Mouse (Mus musculus): ENCODE measurements around the gene Tollip. TPM values are rescaled to one million over a fixed set of nuclear protein-coding genes. Genes with fewer than 3 reads are reported as not detected.
"Not testable (repeated sequence)": the region's sequence is repeated elsewhere in the genome, so short reads cannot be mapped to it uniquely, and the experiment has no call there.

Gene Tollip
- total RNA-seq, 4 experiments from 2014 or later = 102 to 118 (median 106) TPM

- no peak for DNase-seq (ENCODE audit: low spot score in 2 of 2)
Measured at GRCm38 (mm10) chr7:141934128-141934898, 16.0 kb upstream of the Tollip start.

- no peak for DNase-seq (ENCODE audit: low spot score in 2 of 2)
Measured at GRCm38 (mm10) chr7:141928642-141929041, 10.3 kb upstream of the Tollip start.

- peak in 1 of 2 experiments; percentile 71 for DNase-seq (ENCODE audit: low spot score in 2 of 2)
Measured at GRCm38 (mm10) chr7:141924917-141925316, 6.6 kb upstream of the Tollip start.

GRCm38 (mm10) chr7:141924121-141924520 is 5.8 kb upstream of the Tollip start:
- not testable (repeated sequence) for DNase-seq (ENCODE audit: low spot score in 2 of 2)

GRCm38 (mm10) chr7:141911305-141911704 is 7.0 kb downstream of the Tollip start:
- DNase-seq (ENCODE audit: low spot score in 2 of 2) = no peak

GRCm38 (mm10) chr7:141908591-141908990 is 9.7 kb downstream of the Tollip start:
- DNase-seq (ENCODE audit: low spot score in 2 of 2) = peak; percentile 28 to 48

- DNase-seq (ENCODE audit: low spot score in 2 of 2) = no peak
Measured at GRCm38 (mm10) chr7:141902791-141903190, 15.5 kb downstream of the Tollip start.

- peak; percentile 97 to 98 for DNase-seq (ENCODE audit: low spot score in 2 of 2)
Measured at GRCm38 (mm10) chr7:141902269-141902729, 16.0 kb downstream of the Tollip start.

GRCm38 (mm10) chr7:141901825-141902224 is 16.5 kb downstream of the Tollip start:
- no peak for DNase-seq (ENCODE audit: low spot score in 2 of 2)

GRCm38 (mm10) chr7:141892151-141892550 is 26.2 kb downstream of the Tollip start:
- no peak for DNase-seq (ENCODE audit: low spot score in 2 of 2)

GRCm38 (mm10) chr7:141878813-141879212 is 39.5 kb downstream of the Tollip start:
- DNase-seq (ENCODE audit: low spot score in 2 of 2) = no peak

- no peak for DNase-seq (ENCODE audit: low spot score in 2 of 2)
Measured at GRCm38 (mm10) chr7:141874891-141875290, 43.4 kb downstream of the Tollip start.

GRCm38 (mm10) chr7:141870553-141870952 is 47.8 kb downstream of the Tollip start:
- no peak for DNase-seq (ENCODE audit: low spot score in 2 of 2)

GRCm38 (mm10) chr7:141869644-141870043 is 48.7 kb downstream of the Tollip start:
- no peak for DNase-seq (ENCODE audit: low spot score in 2 of 2)

GRCm38 (mm10) chr7:141861046-141861445 is 57.3 kb downstream of the Tollip start:
- no peak for DNase-seq (ENCODE audit: low spot score in 2 of 2)

- no peak for DNase-seq (ENCODE audit: low spot score in 2 of 2)
Measured at GRCm38 (mm10) chr7:141840354-141840753, 78.0 kb downstream of the Tollip start.

GRCm38 (mm10) chr7:141838779-141839178 is 79.5 kb downstream of the Tollip start, which contains the start of gene Muc5b:
TSS of gene Muc5b (plus strand) at chr7:141839070.
- DNase-seq (ENCODE audit: low spot score in 2 of 2) = no peak

- DNase-seq (ENCODE audit: low spot score in 2 of 2) = no peak
Measured at GRCm38 (mm10) chr7:141836423-141836822, 81.9 kb downstream of the Tollip start.

GRCm38 (mm10) chr7:141835941-141836340 is 82.4 kb downstream of the Tollip start:
- DNase-seq (ENCODE audit: low spot score in 2 of 2) = no peak
